Mouse (Mus musculus): ENCODE measurements around the gene Setdb1.

The Setdb1 gene

DNA sequence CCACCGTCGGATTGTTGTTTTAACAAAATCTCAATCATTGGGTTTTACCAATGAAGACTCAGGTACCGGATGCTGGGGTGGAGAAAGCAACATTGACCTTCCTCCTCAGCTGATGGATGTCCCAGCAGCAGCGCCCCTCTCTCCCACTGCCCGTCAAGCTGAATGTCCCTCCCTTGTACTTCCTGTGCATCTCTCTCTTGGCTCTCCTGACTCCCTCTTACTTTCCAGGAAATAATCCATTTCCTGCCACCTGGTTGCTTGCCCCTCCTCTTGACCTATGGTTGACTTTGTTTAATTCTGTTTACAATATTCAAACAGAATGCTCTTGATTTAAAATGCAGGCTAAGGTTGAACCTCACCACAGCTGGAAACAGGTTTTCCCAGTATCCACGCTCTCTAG is 66.8 kb downstream of the Setdb1 start:
- no peak for DNase-seq

DNA sequence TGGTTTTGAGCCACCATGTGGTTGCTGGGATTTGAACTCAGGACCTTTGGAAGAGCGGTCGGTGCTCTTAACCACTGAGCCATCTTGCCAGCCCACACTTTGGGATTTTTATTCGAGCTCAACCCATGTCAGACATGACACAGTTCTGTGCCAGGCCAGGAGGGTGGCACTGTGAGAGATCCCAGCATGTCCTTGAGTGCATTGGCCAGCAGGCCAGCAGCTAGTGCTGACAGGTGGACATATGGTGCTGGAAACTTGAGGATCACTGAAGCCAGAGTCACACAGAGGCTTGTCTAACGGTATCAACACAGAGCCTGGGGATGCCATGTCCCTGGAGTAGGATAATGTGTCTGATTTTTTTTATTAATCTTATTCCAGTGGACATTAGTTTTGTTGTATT is 67.6 kb downstream of the Setdb1 start:
- DNase-seq: no peak

DNA sequence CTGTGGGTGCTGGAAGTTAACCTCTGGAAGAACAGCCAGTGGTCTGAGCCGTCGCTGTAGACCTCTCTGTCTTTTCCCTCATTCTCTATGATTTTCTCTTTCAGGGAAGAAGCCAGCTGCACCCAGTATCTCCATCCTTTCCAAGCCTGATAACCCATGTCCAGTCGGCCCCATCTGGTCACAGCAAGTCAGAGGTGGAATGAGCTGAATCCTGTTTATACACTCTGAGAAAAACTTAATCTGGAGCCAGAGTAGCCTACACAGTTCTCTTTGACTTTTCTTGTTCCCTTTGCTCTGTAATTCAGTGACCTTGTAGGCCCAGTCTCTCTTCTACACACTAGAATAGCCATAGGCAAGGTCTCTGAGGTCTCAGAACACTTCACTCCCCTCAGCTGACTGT is 69.5 kb downstream of the Setdb1 start:
- no peak for DNase-seq

DNA sequence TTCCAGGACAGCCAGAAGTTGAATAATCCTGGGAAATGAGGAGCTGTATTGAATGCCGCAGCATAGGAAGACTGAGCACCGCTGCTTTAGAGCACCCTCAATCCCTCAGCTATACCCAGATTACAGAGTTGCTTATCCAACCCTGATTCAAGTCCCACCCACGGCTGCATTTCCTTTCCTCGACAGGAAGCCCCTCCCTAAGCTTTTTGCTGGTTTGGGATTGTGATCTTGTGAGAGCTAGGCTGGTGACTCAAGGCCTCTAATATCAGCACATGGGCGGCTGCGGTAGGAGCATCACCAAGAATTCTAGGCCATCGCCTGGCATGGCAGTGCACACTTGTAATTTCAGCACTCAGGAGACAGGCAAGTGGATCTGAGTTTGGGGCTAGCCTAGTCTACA is 70.5 kb downstream of the Setdb1 start:
- no peak for DNase-seq

DNA sequence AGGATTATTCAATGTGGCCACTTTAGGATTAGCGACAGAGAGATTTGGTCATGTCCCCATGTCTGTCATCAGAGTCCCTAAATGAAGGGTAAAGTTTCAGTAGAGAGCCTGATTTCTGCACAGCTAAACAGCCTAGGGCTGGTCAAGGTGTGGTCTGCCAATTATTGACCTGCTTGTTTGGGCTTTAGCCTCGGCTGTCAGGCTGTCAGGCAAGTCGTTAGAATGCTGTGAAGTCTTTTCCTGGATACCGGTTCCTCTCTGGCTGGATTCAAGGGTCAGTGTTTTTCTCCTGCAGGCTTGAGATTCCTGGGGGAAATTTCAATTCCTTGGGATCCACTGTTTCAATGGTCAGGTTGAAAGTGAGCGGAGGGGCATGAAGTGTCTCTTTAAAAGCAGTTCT is 71.0 kb downstream of the Setdb1 start:
- no peak for DNase-seq

DNA sequence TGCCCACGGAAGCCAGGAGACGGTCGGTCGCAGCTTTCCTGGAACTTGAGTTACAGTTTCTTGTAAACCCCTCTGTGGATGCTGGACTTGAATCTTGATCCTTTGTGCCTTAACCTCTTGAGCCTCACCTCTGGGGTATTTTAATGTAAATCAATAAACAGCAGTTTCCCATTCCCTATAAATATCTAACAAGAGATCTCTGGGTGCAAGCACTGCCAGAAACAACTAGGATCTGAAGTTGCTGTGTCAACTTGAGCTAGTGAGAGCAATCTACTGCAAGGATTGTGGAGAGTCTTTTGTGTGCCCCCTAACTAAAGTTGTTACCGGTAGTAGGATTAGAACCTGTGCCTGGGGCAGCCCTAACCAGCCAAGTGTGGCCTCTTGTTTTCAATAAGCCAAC is 71.6 kb downstream of the Setdb1 start:
- no peak for DNase-seq

DNA sequence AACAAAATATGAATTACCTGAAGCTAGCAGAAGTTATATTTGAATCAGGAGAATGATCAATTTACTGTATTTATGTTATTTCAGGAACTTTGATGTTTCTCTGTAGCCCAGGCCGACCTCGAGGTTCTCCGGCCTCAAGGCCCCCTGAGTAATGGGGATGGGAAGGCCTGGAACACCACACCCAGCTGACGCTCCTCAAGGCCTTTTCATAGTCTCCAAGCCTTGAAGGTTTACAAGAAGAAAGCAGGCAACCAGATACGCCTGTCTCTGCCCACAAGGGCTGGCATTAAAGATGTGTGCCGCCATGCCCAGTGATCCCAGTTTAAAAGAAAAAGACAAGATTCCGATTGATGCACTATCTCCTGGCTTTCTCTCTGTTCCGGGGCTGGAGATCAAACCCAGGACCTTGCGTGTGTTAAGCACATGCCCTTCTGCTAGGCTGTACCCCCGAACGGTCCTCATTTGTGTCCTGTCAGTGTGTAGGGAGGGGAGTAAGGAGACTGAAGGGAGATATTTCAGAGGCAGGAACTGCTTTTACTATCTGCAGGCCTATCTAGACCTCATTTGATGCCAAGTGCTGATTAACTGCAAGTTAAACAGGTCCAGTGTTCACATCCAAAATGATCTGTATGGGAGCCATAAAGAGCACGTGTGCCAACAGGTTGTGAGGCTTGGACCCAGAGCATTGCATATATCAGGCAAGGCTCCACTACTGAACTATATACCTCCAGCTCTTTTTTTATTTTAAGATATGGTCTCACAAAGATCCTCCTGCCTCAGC is 72.3 kb downstream of the Setdb1 start:
- no peak for DNase-seq

DNA sequence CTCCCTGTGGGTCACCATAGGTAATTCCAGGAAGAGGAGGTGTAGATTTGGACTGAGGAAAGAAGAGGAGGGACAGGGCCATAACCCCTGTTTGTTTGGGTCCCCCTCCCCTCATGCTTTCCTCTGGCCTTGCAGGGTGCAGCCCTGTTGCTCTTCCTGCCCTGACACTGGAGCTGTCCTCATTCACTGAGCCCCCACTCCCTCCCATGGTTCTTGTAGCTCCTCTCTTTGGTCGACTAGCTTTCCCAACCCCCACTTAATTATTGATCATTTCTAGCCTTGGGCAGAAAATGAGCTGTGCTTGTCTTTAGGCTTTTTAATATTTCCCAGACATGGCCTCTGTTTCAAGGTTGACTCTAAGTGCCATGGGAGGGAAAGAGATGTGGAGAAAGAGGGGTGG is 72.9 kb downstream of the Setdb1 start:
- no peak for DNase-seq

DNA sequence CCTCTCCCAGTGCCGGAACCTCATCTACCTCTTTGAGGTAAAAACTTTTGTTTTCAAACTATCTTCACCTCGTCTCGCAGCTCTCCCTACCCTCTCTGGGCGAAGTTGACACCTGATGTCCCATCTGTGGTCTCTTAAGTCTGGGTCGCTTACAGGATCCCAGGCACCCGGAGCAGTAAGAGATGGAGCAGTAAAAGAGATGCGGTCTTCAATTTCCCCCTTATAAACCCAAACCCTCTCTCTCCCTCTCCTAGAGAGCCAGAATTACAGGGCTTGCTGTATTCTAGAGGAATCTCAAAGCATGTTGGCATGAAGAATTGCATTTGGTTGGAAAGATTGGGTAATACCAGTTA is 73.4 kb downstream of the Setdb1 start:
- DNase-seq: no peak

DNA sequence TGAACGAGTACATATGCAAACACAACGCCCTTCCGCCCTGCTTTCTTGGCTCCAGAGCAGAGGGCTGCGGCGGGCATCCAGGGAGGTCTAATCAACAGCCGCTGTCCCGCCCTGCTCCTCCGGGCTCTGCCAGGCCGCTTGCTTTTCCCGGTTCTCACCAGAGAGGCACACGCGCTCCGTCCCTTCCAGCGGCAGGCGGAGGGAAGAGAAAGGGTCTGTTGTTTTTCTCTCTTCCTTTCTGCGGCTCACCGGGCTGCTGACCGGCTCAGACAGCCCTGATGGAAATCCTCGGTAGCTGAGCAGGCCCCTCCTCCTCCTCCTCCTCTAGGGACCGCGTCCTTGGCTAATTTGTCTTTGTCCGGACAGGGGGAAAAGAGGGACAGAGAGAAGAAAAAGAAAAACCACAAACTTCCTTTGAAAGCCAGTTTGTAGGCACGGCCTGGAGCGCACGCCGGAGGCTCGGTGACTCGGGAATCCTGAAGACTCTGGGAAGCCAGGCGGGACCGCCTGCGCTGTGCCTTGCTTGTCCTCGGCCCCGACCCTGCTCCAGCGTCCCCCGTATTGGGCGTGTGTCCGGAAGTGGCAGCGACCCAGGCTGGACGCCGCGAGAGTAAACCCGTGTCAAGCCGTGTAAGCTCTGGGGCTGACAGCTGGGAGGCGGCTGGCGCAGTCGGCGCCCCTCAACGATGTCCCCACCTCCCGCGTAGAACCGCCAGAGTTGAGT is 74.0 kb downstream of the Setdb1 start:
- peak; percentile 90 for DNase-seq

DNA sequence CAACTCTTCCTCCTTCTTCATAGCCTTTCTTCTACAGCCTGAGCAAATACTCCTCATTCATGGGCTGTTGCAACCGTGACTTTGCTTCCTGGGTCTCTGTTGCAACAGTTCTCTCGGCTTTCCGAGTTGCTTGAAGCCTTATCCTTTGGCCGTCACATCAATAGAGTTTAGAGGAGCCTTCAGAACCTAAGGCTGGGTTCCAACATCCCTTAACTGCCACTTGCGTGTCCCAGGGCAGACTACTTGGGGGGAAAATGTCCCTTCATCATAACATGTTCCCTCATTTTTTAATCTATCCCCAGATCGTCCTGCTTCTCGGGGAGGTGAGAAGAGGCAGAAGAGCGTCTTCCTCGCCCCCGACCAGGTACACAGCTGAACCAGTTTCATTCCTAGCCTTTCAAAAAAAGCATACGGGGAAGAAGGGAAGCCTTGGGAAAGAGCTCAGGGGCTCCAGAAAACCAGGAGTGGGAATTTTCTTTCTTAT is 74.6 kb downstream of the Setdb1 start:
- DNase-seq: peak; percentile 59

DNA sequence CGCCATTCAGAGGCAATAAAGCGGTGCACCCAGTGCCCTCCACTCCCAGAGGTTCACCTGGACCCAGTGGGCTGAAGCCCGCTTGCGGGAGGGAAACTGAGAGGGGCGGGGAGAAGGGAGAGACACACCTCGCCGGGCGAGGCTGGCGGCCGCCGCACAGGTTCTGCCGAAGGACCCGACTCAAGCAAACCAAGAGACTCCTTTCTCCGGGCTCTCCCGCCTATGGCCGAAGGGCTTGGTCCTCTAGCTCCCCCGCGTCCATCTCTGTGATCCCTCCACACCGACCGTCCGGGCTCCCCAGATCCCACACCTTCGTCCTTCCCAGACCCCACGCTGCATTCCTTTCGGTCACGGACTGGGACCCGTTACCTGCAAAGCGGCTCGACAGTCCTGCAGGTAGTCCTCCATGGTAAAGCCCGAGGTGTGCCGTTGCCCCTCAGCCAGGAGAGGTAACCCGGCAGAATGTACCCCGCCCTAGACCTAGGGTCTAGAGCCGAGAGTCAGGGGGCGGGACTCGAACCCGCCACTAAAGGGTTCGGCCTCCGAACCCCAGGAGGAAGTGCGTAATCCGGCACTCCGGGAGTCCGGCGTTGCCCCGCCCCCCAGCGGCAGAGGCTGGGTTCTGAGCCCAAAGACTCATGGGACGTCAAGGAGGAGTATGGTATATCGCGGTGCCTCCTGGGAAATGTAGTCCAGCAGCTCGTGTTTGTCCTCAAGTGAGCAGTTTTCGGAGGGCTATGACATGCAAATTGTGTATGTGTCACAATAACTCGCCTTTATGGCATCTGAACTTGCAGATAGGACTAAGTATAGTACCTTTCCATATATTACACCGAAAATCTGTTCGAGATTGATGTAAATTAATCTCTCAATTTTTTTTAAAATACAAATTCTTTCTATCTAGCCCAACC is 75.5 kb downstream of the Setdb1 start, which contains the start of the genes Mindy1 and Prune1:
Gene Mindy1, plus strand, starts transcription at position 130 of the 911 bp plus-strand sequence.
Gene Prune1, minus strand, starts transcription at position 861 of the 911 bp plus-strand sequence.
- DNase-seq: peak; percentile 100

DNA sequence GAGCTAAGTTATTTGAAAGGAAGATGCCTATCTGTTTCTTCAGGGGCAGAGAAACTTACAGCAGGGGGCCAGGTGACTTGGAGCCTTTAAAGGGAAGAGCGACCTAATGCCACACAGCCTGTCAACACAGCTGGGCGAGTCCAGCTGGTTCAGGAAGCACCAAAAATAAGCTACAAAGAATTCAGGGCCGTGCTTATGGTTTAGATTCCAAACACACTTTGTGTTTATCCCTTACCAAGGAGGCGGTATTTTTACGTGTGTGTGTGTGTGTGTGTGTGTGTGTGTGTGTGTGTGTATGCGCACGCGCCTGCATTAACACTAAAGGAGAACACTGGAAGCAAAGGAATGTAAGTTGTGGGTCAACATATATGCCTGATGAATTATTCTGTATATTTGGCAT is 76.3 kb downstream of the Setdb1 start:
- peak; percentile 23 for DNase-seq

DNA sequence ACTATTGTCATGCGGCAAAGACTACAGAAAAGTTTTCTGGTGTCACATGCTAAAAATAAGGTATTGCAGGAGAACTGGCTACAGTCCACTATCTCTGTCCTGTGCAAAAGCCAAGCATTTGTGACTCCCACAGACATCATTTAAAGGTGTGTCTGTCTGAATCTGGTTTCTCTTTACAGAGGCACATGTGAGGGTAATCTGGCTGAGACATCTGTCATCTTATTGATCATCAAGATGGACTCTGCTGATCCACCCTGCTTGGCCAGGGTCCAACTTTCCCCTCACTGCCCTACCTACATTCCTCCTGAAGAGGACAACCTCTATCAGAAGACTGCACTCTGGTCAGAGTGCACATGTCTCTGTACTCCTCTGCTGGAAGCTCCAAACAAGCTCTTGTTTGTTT is 79.9 kb downstream of the Setdb1 start:
- DNase-seq: no peak

DNA sequence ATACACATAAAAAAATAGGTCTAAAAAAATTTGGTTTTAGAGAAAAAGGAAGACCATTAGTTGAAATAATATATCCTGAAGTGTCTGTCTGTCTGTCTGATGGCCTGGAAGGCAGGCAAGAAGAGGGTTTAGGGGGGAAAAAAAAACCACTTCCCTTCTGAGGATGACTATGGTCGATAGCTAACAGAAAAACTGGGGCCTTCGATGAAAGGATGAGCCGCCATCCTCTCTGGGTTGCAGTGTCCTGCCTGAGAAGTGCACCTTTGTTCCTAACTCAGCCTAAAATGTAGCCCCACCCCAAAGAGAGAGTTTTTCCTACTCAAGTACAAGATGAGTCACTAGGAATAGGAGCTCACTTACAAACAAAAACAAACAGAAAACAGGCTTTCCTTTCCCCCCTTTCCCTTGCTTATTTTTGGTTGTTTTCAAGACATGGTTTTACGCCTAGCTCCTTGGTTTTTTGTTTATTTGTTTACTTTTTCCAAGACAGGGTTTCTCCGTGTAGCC is 80.5 kb downstream of the Setdb1 start:
- no peak for DNase-seq

DNA sequence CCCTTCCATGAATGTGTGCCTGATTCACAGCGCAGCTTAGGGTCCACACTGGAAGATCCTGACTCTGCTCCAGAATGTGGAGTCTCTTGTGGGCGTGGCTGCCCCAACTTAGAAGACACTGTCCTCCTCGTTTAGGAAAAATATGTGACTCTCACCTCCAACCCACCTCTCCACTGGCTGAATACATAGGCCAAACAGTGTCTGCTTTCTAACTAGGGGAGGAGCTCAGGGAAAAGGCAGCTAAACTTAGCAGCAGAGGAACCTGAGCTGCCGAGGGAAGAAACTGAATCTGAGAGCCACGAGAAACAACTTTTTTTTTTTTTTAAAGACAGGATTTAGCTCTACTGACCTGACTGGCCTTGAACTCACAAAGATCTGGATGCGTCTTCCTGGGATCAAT is 81.8 kb downstream of the Setdb1 start:
- no peak for DNase-seq

DNA sequence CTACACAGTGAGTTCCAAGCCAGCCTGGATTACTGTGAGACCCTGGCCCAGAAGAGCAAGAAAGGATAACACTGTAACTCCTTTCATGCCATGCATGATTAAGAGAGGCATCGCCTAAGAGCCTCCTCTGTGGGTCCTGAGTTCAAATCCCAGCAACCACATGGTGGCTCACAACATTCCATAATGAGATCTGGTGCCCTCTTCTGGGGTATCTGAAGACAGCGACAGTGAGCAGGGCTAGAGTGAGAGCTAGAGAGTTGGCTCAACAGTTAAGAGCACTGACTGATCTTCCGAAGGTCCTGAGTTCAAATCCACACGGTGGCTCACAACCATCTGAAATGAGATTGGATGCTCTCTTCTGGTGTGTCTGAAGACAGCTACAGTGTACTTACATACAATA is 82.5 kb downstream of the Setdb1 start:
- no peak for DNase-seq
